Mouse (Mus musculus) small intestine, adult 2 months (tissue): ENCODE measurements around the gene 4930452B06Rik. TPM values are rescaled to one million over a fixed set of nuclear protein-coding genes. Genes with fewer than 3 reads are reported as not detected.

Experiments
- H3K27ac ChIP-seq: fragments of 200-500 bp; 2 replicates; pipeline ENCODE4 v1.5.1; 2012; ENCODE audit warnings: low read depth, low read length, control low read depth, inconsistent platforms; ENCODE audit not compliant: insufficient read depth
- H3K27me3 ChIP-seq: fragments of 200-500 bp; 2 replicates; pipeline ENCODE4 v1.6.1; 2012; ENCODE audit warnings: mild to moderate bottlenecking, moderate library complexity, low read length, inconsistent platforms; ENCODE audit not compliant: control insufficient read depth, insufficient read depth
- H3K36me3 ChIP-seq: fragments of 200-500 bp; 2 replicates; pipeline ENCODE4 v1.6.1; 2012; ENCODE audit warnings: mild to moderate bottlenecking, low read length, control low read depth, inconsistent platforms; ENCODE audit not compliant: control insufficient read depth, insufficient read depth
- H3K4me1 ChIP-seq: fragments of 200-500 bp; 2 replicates; pipeline ENCODE4 v1.6.1; 2012; ENCODE audit warnings: low read length, inconsistent platforms, mixed read lengths; ENCODE audit not compliant: control insufficient read depth, insufficient read depth, insufficient read length
- H3K4me3 ChIP-seq: fragments of 200-500 bp; 2 replicates; pipeline ENCODE4 v1.5.1; 2012; ENCODE audit warnings: low read depth, mild to moderate bottlenecking, control low read depth, inconsistent platforms, low read length, moderate library complexity
- CTCF ChIP-seq: fragments of 200-500 bp; IDR thresholded peaks from 2 replicates; pipeline ENCODE4 v1.5.1; 2012; ENCODE audit warnings: low read depth, mild to moderate bottlenecking, control low read depth, inconsistent platforms, low read length, moderate library complexity, mixed read lengths; ENCODE audit not compliant: insufficient replicate concordance, insufficient read length; ENCODE audit errors: extremely low read depth
- POLR2A ChIP-seq: fragments of 200-500 bp; IDR thresholded peaks from 2 replicates; pipeline ENCODE4 v1.6.1; 2012; ENCODE audit warnings: low read depth, mild to moderate bottlenecking, control low read depth, inconsistent platforms, low read length, moderate library complexity
- WGBS: fragments of 180-500 bp; shearing (Covaris S2); methylation state at CpG from one replicate; pipeline ENCODE4 v1.1.7; 2018; 5-methylcytosine and 5-hydroxymethylcytosine counted together
- polyA plus RNA-seq: library from polyadenylated mRNA; depleted of rRNA; stranded (reverse); fragments of >200 nt; gene quantifications from 2 replicates; pipeline ENCODE4 v1.2.3, GENCODE M21; 2012

Gene 4930452B06Rik
- polyA plus RNA-seq, 1 experiment: 0.06 TPM

DNA sequence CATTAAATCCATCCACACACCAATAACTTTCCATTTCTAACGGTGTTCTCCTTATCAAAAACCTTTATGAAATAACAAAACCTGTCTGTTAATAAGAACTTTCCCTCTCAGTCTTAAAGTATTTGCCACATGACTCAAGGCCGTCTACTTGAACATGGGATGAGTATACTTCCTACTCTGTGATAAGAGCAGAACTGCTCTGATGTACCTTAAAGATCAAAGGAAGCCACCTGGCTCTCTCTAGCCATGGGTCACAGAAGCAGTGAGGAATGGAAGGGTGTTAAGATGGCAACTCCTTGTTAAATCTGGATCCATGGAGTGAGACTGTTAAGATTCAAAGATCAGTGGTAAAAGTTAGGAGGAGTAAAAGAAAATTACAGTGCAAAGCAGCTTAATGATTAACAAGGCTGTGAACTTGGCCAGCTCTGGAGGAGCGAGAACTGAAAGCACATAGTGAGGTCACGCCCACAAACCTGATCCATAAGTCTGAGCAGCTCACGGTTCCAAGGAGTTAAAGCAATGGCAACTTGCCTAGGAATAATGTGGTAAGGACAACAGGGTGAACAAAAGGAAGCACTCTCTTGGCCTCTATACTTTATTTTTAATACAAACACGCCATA is 235.3 kb downstream of the 4930452B06Rik start:
- peak overlapping the region; percentile 66; the same call in 1 of the 2 replicates for H3K27ac ChIP-seq
- no peaks in the 10 kb centered on the region for H3K27me3 ChIP-seq
- 22% methylated on average over 6 of the region's 6 CpGs for WGBS
- peaks cover 9% of the 10 kb centered on the region for H3K4me1 ChIP-seq
- no peaks in the 10 kb centered on the region for H3K36me3 ChIP-seq
- H3K4me3 ChIP-seq: no peak overlapping the region
- TF ChIP-seq CTCF (no peak), POLR2A (no peak)

DNA sequence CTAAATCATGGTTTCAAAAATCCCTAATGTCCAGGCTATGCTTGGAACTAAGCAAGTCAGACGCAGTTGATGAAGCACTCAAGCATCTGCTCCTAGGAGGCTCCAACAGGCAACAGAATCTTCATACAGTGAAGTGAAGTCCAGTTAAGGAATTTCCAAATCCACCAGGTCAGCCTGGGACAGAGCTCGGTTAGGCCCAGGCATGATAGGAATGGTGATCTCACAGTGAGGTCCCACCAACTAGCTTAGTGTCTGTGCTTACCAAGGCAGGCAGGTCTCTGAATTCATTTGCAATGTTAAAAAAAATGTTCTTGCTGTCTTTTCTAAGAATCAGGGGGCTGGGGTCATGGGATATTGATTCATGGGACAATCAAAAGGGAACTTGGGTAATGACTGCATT is 236.3 kb downstream of the 4930452B06Rik start:
- WGBS: 88% methylated on average over 2 of the region's 2 CpGs
- TF ChIP-seq CTCF: no peak
- no peak for TF ChIP-seq POLR2A
- H3K27me3 ChIP-seq: no peaks in the 10 kb centered on the region
- H3K4me3 ChIP-seq: no peak overlapping the region
- peaks cover 9% of the 10 kb centered on the region for H3K4me1 ChIP-seq
- peak overlapping the region; percentile 49 for H3K27ac ChIP-seq
- no peaks in the 10 kb centered on the region for H3K36me3 ChIP-seq

DNA sequence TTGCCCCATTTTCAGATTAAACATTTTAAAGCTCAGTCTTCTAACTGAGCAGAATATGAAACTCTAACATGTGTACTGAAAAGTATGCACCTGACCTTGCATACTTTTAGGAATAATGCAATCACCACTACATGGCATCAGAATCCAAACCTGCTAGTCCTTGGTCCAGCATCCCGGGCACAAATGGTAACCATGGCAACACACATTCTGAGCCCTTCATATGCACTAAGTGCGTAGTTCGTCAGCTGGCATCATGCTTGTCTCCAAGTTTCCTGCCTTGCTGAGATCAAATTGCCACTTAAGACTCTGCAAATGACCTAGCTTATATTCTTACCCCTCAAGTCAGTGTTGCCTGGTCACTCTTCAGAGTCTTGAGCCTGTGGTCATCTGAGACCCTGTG is 243.2 kb downstream of the 4930452B06Rik start:
- Histone ChIP-seq H3K36me3 (no peaks in the 10 kb centered on the region), H3K27me3 (no peaks in the 10 kb centered on the region), H3K4me3 (no peak overlapping the region), H3K4me1 (no peaks in the 10 kb centered on the region), H3K27ac (no peak overlapping the region)
- TF ChIP-seq CTCF: no peak
- TF ChIP-seq POLR2A: no peak
- WGBS: 89% methylated on average over 3 of the region's 3 CpGs

DNA sequence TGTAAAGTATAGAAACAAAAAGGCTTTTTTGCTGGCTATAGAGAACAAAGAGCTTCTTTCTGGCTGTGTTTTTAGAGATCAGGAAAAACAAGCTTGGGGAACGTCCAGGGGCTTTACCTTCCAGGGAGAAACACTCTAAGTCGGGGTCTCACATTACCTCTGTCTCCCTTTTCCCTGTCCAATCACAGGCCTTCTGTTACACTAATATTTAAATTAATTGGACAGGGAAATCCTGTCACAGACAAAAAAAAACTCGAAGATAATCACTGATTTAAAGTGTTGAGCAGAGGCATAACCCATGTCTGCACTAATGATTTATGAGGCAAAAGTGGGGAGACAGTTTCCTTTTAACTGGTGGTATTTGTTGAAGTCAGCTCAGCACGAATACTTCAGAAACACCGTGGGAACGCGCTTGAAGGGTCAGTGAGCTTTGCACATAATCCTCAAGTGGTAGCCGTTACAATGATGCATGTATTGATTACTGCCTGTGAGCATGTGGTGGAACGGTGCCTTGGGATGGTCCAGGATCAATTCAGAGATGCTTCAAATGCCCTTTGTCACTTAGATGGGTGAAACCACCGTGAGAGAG is 244.7 kb downstream of the 4930452B06Rik start:
- H3K36me3 ChIP-seq: no peaks in the 10 kb centered on the region
- H3K27ac ChIP-seq: no peak overlapping the region
- no peak overlapping the region for H3K4me3 ChIP-seq
- H3K4me1 ChIP-seq: no peaks in the 10 kb centered on the region
- TF ChIP-seq CTCF (no peak), POLR2A (no peak)
- H3K27me3 ChIP-seq: no peaks in the 10 kb centered on the region
- 28% methylated on average over 10 of the region's 10 CpGs for WGBS

DNA sequence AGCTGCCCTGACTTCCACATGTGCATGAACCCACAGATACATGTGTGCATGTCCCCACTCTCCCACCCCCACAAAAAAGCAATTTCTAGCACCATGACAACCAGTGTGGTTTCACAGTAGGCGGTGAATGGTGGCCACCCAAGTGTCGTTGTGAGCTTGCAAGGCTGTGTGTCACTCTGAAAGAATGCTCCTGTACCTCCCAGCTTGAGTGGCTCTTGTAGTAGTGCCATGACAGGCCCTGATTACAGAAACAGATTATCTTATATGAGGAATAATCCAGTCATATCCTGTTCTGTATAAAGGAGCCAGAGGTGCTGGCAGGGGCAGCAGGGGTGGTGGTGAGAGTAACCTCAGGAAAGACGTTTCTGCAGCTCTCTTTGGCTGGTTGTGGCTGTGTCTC is 247.4 kb downstream of the 4930452B06Rik start:
- Histone ChIP-seq H3K27ac (no peak overlapping the region), H3K4me1 (no peaks in the 10 kb centered on the region), H3K27me3 (no peaks in the 10 kb centered on the region), H3K4me3 (no peak overlapping the region), H3K36me3 (no peaks in the 10 kb centered on the region)
- 68% methylated on average over 3 of the region's 3 CpGs for WGBS
- TF ChIP-seq POLR2A (no peak), CTCF (no peak)

DNA sequence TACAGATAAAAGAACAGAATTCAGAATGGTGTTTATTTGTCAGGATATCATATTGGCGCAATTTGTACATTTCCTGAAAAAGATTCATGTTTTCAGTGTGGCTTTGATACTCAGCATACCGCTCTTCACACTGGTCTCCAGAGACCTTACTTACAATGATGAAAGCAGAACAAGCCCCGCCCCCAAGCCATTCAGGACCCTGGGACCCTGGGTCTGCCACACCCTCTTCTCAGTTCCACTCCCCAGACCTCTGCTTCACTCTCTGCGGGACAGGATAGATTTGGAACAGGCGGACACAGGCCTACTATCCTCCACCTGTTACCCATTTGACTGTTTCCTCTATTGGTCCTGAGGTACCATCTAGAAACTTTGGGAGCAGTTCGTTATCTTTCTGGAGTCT is 260.1 kb downstream of the 4930452B06Rik start:
- WGBS: 76% methylated on average over 6 of the region's 6 CpGs

DNA sequence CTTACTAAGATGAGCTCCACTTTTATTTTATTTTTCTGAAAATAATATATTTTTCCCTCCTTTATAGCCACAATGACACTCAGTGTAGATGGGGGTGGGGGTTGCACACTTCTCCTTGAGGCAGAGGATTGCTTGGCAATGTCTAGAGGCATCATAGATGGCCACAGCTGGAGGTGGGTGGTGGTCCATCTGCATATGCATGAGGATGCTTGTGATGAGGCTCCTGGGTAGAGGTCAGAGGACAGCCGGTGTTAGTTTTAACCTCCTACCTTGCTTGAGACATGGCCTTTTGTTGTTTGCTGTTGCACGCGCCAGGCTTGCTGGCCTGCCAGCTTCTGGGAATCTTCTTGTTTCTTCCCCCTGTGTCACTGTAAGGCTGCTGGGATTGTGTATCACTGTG is 262.7 kb downstream of the 4930452B06Rik start:
- TF ChIP-seq POLR2A (no peak), CTCF (no peak)
- Histone ChIP-seq H3K27ac (no peak overlapping the region), H3K4me3 (no peak overlapping the region), H3K27me3 (no peaks in the 10 kb centered on the region), H3K36me3 (no peaks in the 10 kb centered on the region), H3K4me1 (peaks cover 3% of the 10 kb centered on the region; the same call in 1 of the 2 replicates)
- 92% methylated on average over 3 of the region's 3 CpGs for WGBS

More for the DNA sequence above, 260.1 kb downstream of the 4930452B06Rik start:
- no peak overlapping the region for H3K27ac ChIP-seq
- no peaks in the 10 kb centered on the region; the same call in 1 of the 2 replicates for H3K4me1 ChIP-seq
- no peak overlapping the region for H3K4me3 ChIP-seq
- TF ChIP-seq POLR2A: no peak
- no peak for TF ChIP-seq CTCF
- no peaks in the 10 kb centered on the region for H3K36me3 ChIP-seq
- no peaks in the 10 kb centered on the region for H3K27me3 ChIP-seq

DNA sequence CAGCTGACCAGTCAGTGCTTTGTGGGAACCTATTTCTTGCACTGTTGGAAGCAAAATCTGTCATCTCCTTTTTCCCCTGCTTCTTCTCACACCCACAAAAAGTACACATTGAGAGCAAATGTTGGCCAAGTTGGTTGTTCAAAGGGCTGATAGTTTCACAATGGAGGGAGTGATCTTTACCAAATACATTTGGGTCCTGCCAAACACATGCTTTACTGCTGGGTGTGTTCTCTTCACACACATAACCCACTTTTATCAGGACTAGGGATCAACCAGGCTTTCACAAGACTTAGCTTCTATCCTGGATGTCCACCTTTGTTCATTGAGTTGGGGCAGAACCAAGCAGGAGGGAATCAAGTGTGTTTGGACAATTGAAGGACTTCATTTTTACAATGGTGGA is 267.5 kb downstream of the 4930452B06Rik start:
- no peaks in the 10 kb centered on the region for H3K36me3 ChIP-seq
- no peaks in the 10 kb centered on the region for H3K27me3 ChIP-seq
- no peak overlapping the region for H3K4me3 ChIP-seq
- TF ChIP-seq POLR2A (no peak), CTCF (no peak)
- 0 out of 2 replicates have a peak, but pooled peaks cover 3% of the 10 kb centered on the region for H3K4me1 ChIP-seq
- H3K27ac ChIP-seq: no peak overlapping the region
